Mouse (Mus musculus) liver, adult 2 months (tissue): ENCODE results near the gene Mmp15.

ENCODE experiments used
- CTCF ChIP-seq: fragments of 200-500 bp; IDR thresholded peaks from 2 replicates; pipeline ENCODE4 v1.5.1; 2011; ENCODE audit warnings: low read depth, low read length, control low read depth
- POLR2A ChIP-seq: fragments of 200-500 bp; IDR thresholded peaks from 2 replicates; pipeline ENCODE4 v1.6.1; 2011; ENCODE audit warnings: low read length, control low read depth; ENCODE audit not compliant: insufficient read depth; ENCODE audit errors: extremely low read depth

- no peak for TF ChIP-seq POLR2A
- no peak for TF ChIP-seq CTCF
Observed at GRCm38 (mm10) chr8:95331156-95331719, 20.8 kb upstream of the Mmp15 start.
